Mouse (Mus musculus): ENCODE data around the gene Hexim1. TPM values are rescaled to one million over a fixed set of nuclear protein-coding genes. Genes with fewer than 3 reads are reported as not detected.

The Hexim1 gene
- polyA plus RNA-seq (2012; rRNA removed), result 24.9 and 26.4 TPM in 2 replicates

- peak; percentile 100 for DNase-seq
- no peaks in the 10 kb centered on the region for H3K27me3 ChIP-seq (replicated peaks; ENCODE audit: control insufficient read depth, insufficient read depth, low read length)
- under 1% methylated on average over 52 of the region's 53 CpGs for WGBS
- peak within 1 kb of the TSS; percentile 98 for H3K4me3 ChIP-seq (ENCODE audit: insufficient read depth, low read depth, low read length)
- no peaks in the 10 kb centered on the region for H3K36me3 ChIP-seq (ENCODE audit: control insufficient read depth, insufficient read depth, low read length)
- peak within 1 kb of the TSS; percentile 100 for H3K27ac ChIP-seq (ENCODE audit: insufficient read depth, low read depth, low read length)
- TF ChIP-seq POLR2A (IDR thresholded peaks at IDR 0.05; ENCODE audit: low read depth, low read length) (peak; percentile 98), CTCF (conservative IDR thresholded peaks at IDR 0.05; ENCODE audit: insufficient read depth, insufficient read length, low read depth, low read length) (0 out of 2 replicates have a peak, but pooled peaks have one; percentile 3)
- peaks cover 23% of the 10 kb centered on the region for H3K4me1 ChIP-seq (ENCODE audit: control insufficient read depth, insufficient read depth, low read length)
Observed at GRCm38 (mm10) chr11:103116008-103116818, at the start of gene Hexim1. TSS of gene Hexim1 (plus strand) at chr11:103116231.

GRCm38 (mm10) chr11:103067051-103067361, 49.0 kb upstream of the Hexim1 start:
- no peak for DNase-seq
- H3K36me3 ChIP-seq (ENCODE audit: control insufficient read depth, insufficient read depth, low read length), result peaks cover 5% of the 10 kb centered on the region
- no peak overlapping the region for H3K27ac ChIP-seq (ENCODE audit: insufficient read depth, low read depth, low read length)
- no peak overlapping the region for H3K4me3 ChIP-seq (ENCODE audit: insufficient read depth, low read depth, low read length)
- no peaks in the 10 kb centered on the region for H3K27me3 ChIP-seq (replicated peaks; ENCODE audit: control insufficient read depth, insufficient read depth, low read length)
- no peaks in the 10 kb centered on the region for H3K4me1 ChIP-seq (ENCODE audit: control insufficient read depth, insufficient read depth, low read length)
- no peak for TF ChIP-seq POLR2A (IDR thresholded peaks at IDR 0.05; ENCODE audit: low read depth, low read length)
- TF ChIP-seq CTCF (conservative IDR thresholded peaks at IDR 0.05; ENCODE audit: insufficient read depth, insufficient read length, low read depth, low read length), result no peak
- WGBS, result 96% methylated on average over 6 of the region's 6 CpGs

GRCm38 (mm10) chr11:103067457-103068001, 48.5 kb upstream of the Hexim1 start:
- no peak for TF ChIP-seq CTCF (conservative IDR thresholded peaks at IDR 0.05; ENCODE audit: insufficient read depth, insufficient read length, low read depth, low read length)
- TF ChIP-seq POLR2A (IDR thresholded peaks at IDR 0.05; ENCODE audit: low read depth, low read length), result no peak
- Histone ChIP-seq H3K27ac (ENCODE audit: insufficient read depth, low read depth, low read length) (no peak overlapping the region), H3K27me3 (replicated peaks; ENCODE audit: control insufficient read depth, insufficient read depth, low read length) (no peaks in the 10 kb centered on the region), H3K4me1 (ENCODE audit: control insufficient read depth, insufficient read depth, low read length) (no peaks in the 10 kb centered on the region), H3K36me3 (ENCODE audit: control insufficient read depth, insufficient read depth, low read length) (peaks cover 5% of the 10 kb centered on the region), H3K4me3 (ENCODE audit: insufficient read depth, low read depth, low read length) (no peak overlapping the region)
- DNase-seq, result peak; percentile 55
- WGBS, result 58% methylated on average over 8 of the region's 8 CpGs

- H3K27me3 ChIP-seq (replicated peaks; ENCODE audit: control insufficient read depth, insufficient read depth, low read length), result no peaks in the 10 kb centered on the region
- H3K36me3 ChIP-seq (ENCODE audit: control insufficient read depth, insufficient read depth, low read length), result peaks cover 5% of the 10 kb centered on the region
- TF ChIP-seq POLR2A (IDR thresholded peaks at IDR 0.05; ENCODE audit: low read depth, low read length), result no peak
- no peak for TF ChIP-seq CTCF (conservative IDR thresholded peaks at IDR 0.05; ENCODE audit: insufficient read depth, insufficient read length, low read depth, low read length)
- H3K27ac ChIP-seq (ENCODE audit: insufficient read depth, low read depth, low read length), result no peak overlapping the region
- WGBS, result 96% methylated on average over 4 of the region's 4 CpGs
- H3K4me1 ChIP-seq (ENCODE audit: control insufficient read depth, insufficient read depth, low read length), result no peaks in the 10 kb centered on the region
- no peak for DNase-seq
- H3K4me3 ChIP-seq (ENCODE audit: insufficient read depth, low read depth, low read length), result no peak overlapping the region
Observed at GRCm38 (mm10) chr11:103068272-103068671, 47.8 kb upstream of the Hexim1 start.

- Histone ChIP-seq H3K4me3 (ENCODE audit: insufficient read depth, low read depth, low read length) (no peak overlapping the region), H3K27ac (ENCODE audit: insufficient read depth, low read depth, low read length) (no peak overlapping the region), H3K4me1 (ENCODE audit: control insufficient read depth, insufficient read depth, low read length) (no peaks in the 10 kb centered on the region), H3K27me3 (replicated peaks; ENCODE audit: control insufficient read depth, insufficient read depth, low read length) (no peaks in the 10 kb centered on the region), H3K36me3 (ENCODE audit: control insufficient read depth, insufficient read depth, low read length) (peaks cover 3% of the 10 kb centered on the region; the same call in 1 of the 2 replicates)
- WGBS, result 89% methylated on average over 11 of the region's 11 CpGs
- TF ChIP-seq CTCF (conservative IDR thresholded peaks at IDR 0.05; ENCODE audit: insufficient read depth, insufficient read length, low read depth, low read length), result no peak
- DNase-seq, result no peak
Observed at GRCm38 (mm10) chr11:103068884-103069283, 47.1 kb upstream of the Hexim1 start.

- WGBS, result 96% methylated on average over 2 of the region's 2 CpGs
Observed at GRCm38 (mm10) chr11:103069731-103070130, 46.3 kb upstream of the Hexim1 start.

GRCm38 (mm10) chr11:103070322-103070880, 45.6 kb upstream of the Hexim1 start:
- Histone ChIP-seq H3K27me3 (replicated peaks; ENCODE audit: control insufficient read depth, insufficient read depth, low read length) (no peaks in the 10 kb centered on the region), H3K4me1 (ENCODE audit: control insufficient read depth, insufficient read depth, low read length) (no peaks in the 10 kb centered on the region), H3K27ac (ENCODE audit: insufficient read depth, low read depth, low read length) (no peak overlapping the region), H3K36me3 (ENCODE audit: control insufficient read depth, insufficient read depth, low read length) (no peaks in the 10 kb centered on the region; the same call in 1 of the 2 replicates), H3K4me3 (ENCODE audit: insufficient read depth, low read depth, low read length) (no peak overlapping the region)
- DNase-seq, result no peak
- 93% methylated on average over 10 of the region's 10 CpGs for whole genome bisulfite sequencing
- TF ChIP-seq POLR2A (IDR thresholded peaks at IDR 0.05; ENCODE audit: low read depth, low read length) (no peak), CTCF (conservative IDR thresholded peaks at IDR 0.05; ENCODE audit: insufficient read depth, insufficient read length, low read depth, low read length) (no peak)

More at GRCm38 (mm10) chr11:103069731-103070130, 46.3 kb upstream of the Hexim1 start:
- DNase-seq, result no peak
- Histone ChIP-seq H3K27me3 (replicated peaks; ENCODE audit: control insufficient read depth, insufficient read depth, low read length) (no peaks in the 10 kb centered on the region), H3K4me1 (ENCODE audit: control insufficient read depth, insufficient read depth, low read length) (no peaks in the 10 kb centered on the region), H3K27ac (ENCODE audit: insufficient read depth, low read depth, low read length) (no peak overlapping the region), H3K4me3 (ENCODE audit: insufficient read depth, low read depth, low read length) (no peak overlapping the region), H3K36me3 (ENCODE audit: control insufficient read depth, insufficient read depth, low read length) (no peaks in the 10 kb centered on the region; the same call in 1 of the 2 replicates)
- TF ChIP-seq CTCF (conservative IDR thresholded peaks at IDR 0.05; ENCODE audit: insufficient read depth, insufficient read length, low read depth, low read length) (no peak), POLR2A (IDR thresholded peaks at IDR 0.05; ENCODE audit: low read depth, low read length) (no peak)
